Mouse (Mus musculus): ENCODE results near the gene Defb21. TPM values are rescaled to one million over a fixed set of nuclear protein-coding genes. Genes with fewer than 3 reads are reported as not detected.

Defb21 gene
- total RNA-seq, 2 experiments from 2014 or later = not detected

DNA sequence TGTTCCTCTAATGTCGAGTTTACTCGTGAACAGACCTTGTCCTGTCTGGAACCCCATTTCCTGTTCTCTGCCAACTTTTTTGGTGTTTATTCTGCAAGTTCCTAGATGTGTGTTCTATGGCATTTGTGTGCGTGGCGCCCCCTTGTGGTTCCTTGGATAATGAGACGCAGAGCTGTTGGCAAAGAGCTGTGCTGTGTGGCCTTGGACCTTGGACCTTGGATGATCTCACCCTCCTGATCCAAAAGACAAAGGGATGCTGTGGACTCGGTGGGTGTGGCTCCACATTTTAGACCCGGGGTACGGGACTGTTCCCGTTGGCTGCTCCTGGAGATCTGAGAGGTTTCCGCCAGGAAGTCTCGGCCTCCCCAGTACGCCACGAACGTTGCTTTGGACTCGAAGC, 31.5 kb downstream of the Defb21 start, which contains the start of gene Defb36:
Defb36 (plus strand) TSS at position 271 of the 400 bp plus-strand sequence.
- DNase-seq (ENCODE audit: low spot score in 2 of 2) = peak; percentile 25 to 38

DNA sequence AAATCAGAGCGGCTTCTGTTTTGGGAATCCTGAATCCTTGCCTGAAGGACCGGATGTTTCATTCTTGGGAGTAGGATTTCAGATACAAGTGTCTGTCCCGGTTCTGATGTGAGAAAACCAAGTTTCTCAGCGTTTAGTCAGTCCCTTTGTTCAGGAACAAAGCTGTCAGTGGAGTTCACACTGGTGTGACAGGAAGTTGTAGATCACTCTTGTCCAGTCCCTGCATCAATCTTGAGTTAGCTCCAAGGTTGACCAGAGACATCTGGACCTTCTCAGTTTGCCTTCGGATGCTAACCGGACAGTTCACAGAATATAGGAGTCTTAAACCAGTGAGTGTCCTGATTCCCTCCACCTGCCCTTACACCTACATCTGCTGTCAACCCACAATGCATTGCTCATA, 35.2 kb downstream of the Defb21 start:
- no peak for DNase-seq (ENCODE audit: low spot score in 2 of 2)

DNA sequence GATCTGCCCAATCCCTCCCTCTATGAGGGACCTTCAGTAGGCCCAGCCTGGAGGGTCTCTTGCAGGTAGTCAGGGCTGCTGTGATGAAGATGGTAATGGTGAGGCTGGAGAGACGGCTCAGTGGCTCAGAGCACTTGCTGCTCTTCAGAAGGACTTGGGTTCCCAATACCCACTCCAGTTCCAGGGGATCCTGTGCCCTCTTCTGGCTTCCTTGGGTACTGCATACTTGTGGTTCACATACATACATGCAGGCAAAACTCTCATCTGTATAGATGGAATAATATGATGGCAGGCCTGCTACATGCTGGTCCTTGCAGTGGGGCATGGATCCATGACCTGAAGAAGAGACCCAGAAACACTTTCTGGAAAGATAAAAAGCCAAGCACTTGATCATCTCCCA, 36.2 kb downstream of the Defb21 start:
- DNase-seq (ENCODE audit: low spot score in 2 of 2) = no peak

DNA sequence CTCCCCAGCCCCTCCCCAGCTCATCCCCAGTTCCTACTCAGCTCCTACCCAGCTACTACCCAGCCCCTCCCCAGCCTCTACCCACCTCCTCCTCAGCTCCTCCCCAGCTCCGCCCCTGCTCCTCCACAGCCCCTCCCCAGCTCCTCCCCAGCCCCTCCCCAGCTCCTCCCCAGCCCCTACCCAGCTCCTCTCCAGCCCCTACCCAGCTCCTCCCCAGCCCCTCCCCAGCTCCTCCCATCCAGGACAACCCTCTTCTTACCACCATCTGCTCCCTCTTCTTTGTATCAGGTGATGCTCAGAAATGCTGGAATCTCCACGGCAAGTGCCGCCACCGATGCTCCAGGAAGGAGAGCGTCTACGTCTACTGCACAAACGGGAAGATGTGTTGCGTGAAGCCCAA, 39.6 kb downstream of the Defb21 start:
- DNase-seq (ENCODE audit: low spot score in 2 of 2) = no peak

DNA sequence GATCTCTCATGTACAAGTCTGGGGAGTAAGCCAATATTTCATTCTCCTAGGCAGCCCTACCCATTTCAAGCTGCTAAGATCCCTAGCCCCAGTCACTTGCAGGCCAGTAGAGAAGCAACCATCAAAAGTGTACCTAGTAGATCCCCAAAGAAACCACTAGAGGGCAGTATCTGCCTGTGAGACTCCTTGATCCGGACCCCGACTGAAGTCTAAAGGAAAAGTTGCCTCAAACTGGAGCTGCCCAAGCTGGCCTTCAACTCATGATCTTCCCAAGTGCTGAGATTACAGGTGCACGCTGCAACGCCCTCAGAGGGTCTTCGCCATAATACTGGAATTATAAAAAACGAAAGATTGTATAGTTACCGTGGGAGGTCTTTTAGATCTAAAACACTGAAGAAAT, 43.0 kb downstream of the Defb21 start:
- peak; percentile 61 to 67 for DNase-seq (ENCODE audit: low spot score in 2 of 2)

DNA sequence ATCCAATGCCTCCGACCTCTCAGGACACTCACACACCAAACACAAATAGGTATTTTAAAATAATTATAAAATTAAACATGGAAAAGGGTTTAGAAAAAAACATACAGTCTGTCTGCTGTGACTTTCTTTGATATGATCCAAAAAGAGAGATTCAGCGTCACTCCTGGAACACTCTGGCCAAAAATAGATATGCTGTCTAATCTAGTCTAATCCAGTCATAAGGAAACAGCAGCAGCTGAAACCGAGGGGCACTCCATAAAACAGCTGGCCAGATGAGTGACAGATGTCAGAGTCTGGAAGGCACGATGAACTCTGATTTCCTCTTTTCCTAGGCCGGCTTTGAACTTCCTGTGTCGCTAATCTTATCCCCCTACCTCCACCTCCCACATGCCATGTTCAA, 43.9 kb downstream of the Defb21 start:
- DNase-seq (ENCODE audit: low spot score in 2 of 2) = no peak

DNA sequence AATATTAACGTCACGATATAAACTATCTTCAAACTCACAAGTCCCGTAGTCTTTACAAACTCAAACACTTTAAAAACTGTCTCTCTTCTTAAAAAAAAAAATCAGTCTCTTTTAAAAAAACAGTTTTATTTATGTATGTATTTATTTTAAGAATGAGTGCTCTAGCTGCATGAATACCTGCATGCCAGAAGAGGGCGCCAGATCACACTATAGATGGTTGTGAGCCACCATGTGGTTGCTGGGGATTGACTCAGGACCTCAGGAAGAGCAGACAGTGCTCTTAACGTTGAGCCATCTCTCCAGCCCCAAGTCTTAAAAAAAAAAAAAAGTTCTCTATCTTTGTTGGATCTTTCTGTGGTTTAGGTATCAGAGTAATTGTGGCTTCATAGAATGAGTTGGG, 44.8 kb downstream of the Defb21 start:
- DNase-seq (ENCODE audit: low spot score in 2 of 2) = no peak

DNA sequence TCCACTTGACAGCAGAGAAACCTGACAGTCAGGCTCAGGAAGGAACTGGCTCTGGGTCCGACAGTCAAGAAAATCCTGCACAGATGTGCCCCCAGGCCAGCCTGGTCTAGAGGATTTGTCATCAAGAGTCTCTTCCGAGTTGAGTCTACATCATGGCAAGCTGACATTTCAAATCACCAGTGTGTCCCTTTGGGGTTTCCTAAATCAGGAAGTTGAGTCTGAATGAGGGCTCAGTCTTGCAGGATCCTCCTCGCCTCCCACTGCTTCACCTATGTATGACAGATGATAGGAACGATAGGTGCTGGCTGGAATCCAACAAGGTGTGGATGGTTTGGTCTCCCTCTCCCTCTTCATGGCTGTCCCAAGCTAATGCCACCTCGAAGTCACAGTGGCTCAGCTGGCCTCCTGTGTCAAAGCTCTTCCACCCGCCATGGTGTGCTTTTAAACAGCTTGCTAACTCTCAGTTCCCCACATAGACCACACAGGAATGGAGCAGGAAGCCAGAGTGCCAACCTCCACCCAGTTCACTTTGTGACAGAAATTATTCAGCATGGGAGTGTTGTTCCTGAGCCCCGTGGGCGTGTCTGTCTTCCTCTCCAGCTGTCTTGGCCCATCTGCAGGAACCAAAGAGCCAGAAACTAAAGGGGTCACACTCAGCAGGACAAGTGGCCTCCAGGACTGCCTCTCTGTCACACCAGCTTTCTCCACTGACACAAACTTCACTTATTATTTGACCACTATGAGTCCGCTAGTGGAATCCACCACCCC, 48.0 kb downstream of the Defb21 start:
- no peak for DNase-seq (ENCODE audit: low spot score in 2 of 2)

DNA sequence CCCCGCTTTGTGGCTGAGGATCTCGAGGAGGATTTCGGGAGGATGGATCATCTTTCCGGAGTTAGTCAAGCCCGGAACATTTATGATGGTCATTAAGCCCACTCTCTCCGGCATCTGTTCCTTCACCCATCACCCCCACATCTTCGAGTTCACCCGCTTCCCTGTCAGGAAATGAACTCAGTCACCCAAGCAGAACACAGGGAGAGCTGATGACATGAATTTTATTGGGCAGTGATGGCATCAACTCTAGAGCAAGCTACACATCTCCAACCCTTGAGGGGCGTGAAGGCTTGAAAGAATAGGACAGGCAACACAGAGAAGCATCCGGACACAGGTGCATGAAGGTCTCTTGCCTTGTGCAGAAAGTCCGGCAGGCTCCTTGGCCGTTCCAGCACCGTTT, 49.6 kb downstream of the Defb21 start:
- no peak for DNase-seq (ENCODE audit: low spot score in 2 of 2)

DNA sequence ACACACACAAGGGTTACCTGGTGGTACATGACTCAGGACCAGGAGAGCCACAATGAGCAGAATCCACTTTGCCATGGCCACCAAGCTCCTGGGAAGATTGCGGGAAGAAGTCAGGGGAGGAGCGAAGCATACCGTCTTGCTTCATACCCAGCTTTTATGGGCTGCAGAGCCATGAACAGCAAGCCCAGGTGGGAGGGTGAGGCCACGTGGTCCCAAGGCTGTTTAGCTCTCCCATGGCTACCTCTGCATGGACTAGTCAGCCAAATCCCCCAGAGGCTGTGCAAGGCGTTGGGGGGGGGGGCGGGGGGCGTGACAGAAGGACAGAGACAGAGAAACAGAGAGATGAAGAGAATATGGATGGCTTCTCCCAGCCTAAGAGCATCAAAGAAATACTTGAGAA, 50.4 kb downstream of the Defb21 start, which contains the start of gene Defb25:
Defb25 (minus strand) TSS at position 101 of the 400 bp plus-strand sequence.
- no peak for DNase-seq (ENCODE audit: low spot score in 2 of 2)

Other genes with a start within 250 kb of the Defb21 start
- 100 to 1,000 TPM; 101 to 102 TPM for gene Rbck1, start 240.1 kb upstream of the Defb21 start, total RNA-seq (2021)
- under 1 TPM; 0.30 to 0.58 TPM for gene Trib3, start 228.7 kb upstream of the Defb21 start, total RNA-seq (2021)
- 10 to 100 TPM; 35.3 to 35.4 TPM for gene Nrsn2, start 196.1 kb upstream of the Defb21 start, total RNA-seq (2021)
- gene Sox12, start 174.7 kb upstream of the Defb21 start, total RNA-seq (2021) = 10 to 100 TPM; 37.5 to 38.1 TPM
- gene Zcchc3, start 157.7 kb upstream of the Defb21 start, total RNA-seq (2021) = 10 to 100 TPM in 1 of 2 experiments, 1 to 10 TPM in 1; 9.9 to 12.1 TPM
- 1 to 10 TPM; 3.5 to 4.3 TPM for gene 6820408C15Rik, start 157.2 kb upstream of the Defb21 start, total RNA-seq (2021)
- gene Defb23, start 108.1 kb upstream of the Defb21 start, total RNA-seq (2021) = not detected
- gene Defb20, start 95.7 kb upstream of the Defb21 start, total RNA-seq (2021) = not detected
- not detected for gene Defb22, start 82.6 kb upstream of the Defb21 start, total RNA-seq (2021)
- not detected for gene Defb26, start 61.1 kb upstream of the Defb21 start, total RNA-seq (2021)
- gene Defb28, start 54.5 kb upstream of the Defb21 start, total RNA-seq (2021) = not detected
- not detected for gene Defb29, start 32.6 kb upstream of the Defb21 start, total RNA-seq (2021)
- not detected for gene Gm17416, start 3.4 kb upstream of the Defb21 start, total RNA-seq (2021)
- gene Defb19, start 7.6 kb downstream of the Defb21 start, total RNA-seq (2021) = not detected
- gene Defb45, start 26.7 kb downstream of the Defb21 start, total RNA-seq (2021) = not detected
- gene Defb36, start 31.6 kb downstream of the Defb21 start, total RNA-seq (2021) = not detected
- gene Defb25, start 50.3 kb downstream of the Defb21 start, total RNA-seq (2021) = not detected
- under 1 TPM; 0.91 to 0.96 TPM for gene Rem1, start 54.2 kb downstream of the Defb21 start, total RNA-seq (2021)
- 100 to 1,000 TPM; 109 to 114 TPM for gene H13, start 96.7 kb downstream of the Defb21 start, total RNA-seq (2021)
- gene Mcts2, start 114.3 kb downstream of the Defb21 start, total RNA-seq (2021) = 10 to 100 TPM; 25.3 to 25.7 TPM
- 10 to 100 TPM; 29.0 to 31.2 TPM for gene Id1, start 163.5 kb downstream of the Defb21 start, total RNA-seq (2021)
- gene Cox4i2, start 181.4 kb downstream of the Defb21 start, total RNA-seq (2021) = 1 to 10 TPM; 2.1 to 2.5 TPM

Data from layer of hippocampus, postnatal 10 days (tissue).